Mouse (Mus musculus): ENCODE measurements at regions not wholly inside any gene's neighbourhood (a gene's known extent, or its start where the extent isn't known, plus 50 kb on each side); places are given as distances from the start of the nearest gene placed in this dataset.

GRCm38 (mm10) chr13:59997431-59997830 is 174.5 kb upstream of the Tut7 start:
- TF ChIP-seq CTCF (conservative IDR thresholded peaks at IDR 0.05 in 1 of 2, IDR thresholded peaks at IDR 0.05 in 1 of 2; ENCODE audit: low read depth in 2 of 2, low read length in 2 of 2) (no peak), ETS1 (conservative IDR thresholded peaks at IDR 0.05; ENCODE audit: low read depth, low read length) (no peak), MAZ (IDR thresholded peaks at IDR 0.05; ENCODE audit: low read depth, low read length) (no peak), USF2 (conservative IDR thresholded peaks at IDR 0.05; ENCODE audit: low read depth, low read length) (no peak), POLR2A (IDR thresholded peaks at IDR 0.05; ENCODE audit: low read depth, low read length) (no peak)

Measured in CH12.LX (cell line).